Mouse (Mus musculus): ENCODE measurements around the gene Phf5a.

Phf5a gene

GRCm38 (mm10) chr15:81830530-81830929, 41.2 kb downstream of the Phf5a start:
- DNase-seq (ENCODE audit: extremely low read depth, low read depth, low spot score): no peak

GRCm38 (mm10) chr15:81829208-81829580, 42.5 kb downstream of the Phf5a start:
- DNase-seq (ENCODE audit: extremely low read depth, low read depth, low spot score): no peak

- no peak for DNase-seq (ENCODE audit: extremely low read depth, low read depth, low spot score)
Measured at GRCm38 (mm10) chr15:81828426-81829207, 43.1 kb downstream of the Phf5a start.

GRCm38 (mm10) chr15:81824832-81825231, 46.9 kb downstream of the Phf5a start:
- no peak for DNase-seq (ENCODE audit: extremely low read depth, low read depth, low spot score)

GRCm38 (mm10) chr15:81822631-81823030, 49.1 kb downstream of the Phf5a start:
- no peak for DNase-seq (ENCODE audit: extremely low read depth, low read depth, low spot score)

GRCm38 (mm10) chr15:81818404-81818803, 53.3 kb downstream of the Phf5a start:
- DNase-seq (ENCODE audit: extremely low read depth, low read depth, low spot score): no peak

GRCm38 (mm10) chr15:81814716-81815370, 56.9 kb downstream of the Phf5a start:
- no peak for DNase-seq (ENCODE audit: extremely low read depth, low read depth, low spot score)
